Mouse (Mus musculus): ENCODE measurements around the gene Tgif1.

DNA sequence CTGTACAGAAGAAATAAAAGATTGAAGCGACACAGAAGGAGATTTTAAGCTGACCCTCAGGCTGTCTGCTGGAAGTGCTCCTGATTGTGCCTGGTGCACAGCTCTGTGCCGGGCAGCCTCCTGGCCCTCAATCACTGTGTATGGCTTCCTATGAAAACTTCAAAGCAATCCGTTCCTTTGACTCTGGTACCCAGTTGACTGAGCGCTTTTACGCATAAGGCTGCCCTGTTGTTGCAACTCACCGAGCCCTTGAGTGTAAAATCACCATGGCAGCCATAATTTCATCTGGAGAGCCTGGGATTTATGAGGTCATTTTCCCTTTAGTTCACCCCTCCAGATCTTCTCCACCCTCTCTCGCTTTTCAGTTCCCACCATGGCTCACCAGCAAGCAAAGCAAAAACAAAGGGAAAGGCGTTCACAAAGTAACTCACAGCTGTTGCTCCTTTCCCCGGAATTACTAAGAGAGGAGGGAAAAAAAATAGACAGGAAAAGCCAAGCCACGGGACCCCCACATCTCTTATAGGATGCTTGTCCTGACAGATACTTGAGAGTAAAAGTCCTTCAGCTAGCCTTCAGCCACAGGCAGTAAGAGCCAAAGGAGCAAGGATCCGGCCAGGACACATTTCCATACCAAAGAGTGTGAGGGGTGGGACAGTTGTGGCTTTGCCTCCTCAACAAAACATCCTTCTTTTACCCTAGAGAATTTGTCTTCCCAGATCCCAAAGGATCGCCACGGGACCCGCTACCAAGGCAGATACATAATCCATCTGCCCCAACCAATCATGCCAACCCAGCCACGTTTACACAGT is 39.1 kb upstream of the Tgif1 start:
- no peak for TF ChIP-seq CTCF (IDR thresholded peaks at IDR 0.05; ENCODE audit: low read depth)
- no peak for TF ChIP-seq EP300 (IDR thresholded peaks at IDR 0.05; ENCODE audit: low read depth)

Data from liver, postnatal 0 days (tissue).